Mouse (Mus musculus) left cerebral cortex, postnatal 14 days (tissue): ENCODE results near the gene 1700025C18Rik. TPM values are rescaled to one million over a fixed set of nuclear protein-coding genes. Genes with fewer than 3 reads are reported as not detected.

Experiments used
- DNase-seq, 2 experiments: peaks; one replicate each; pipeline ENCODE4 v3.0.0; 2021 to 2022; ENCODE audit warnings: low spot score in 2 of 2, mixed read lengths in 1 of 2
- intact Hi-C: fragments of 180-260 bp; cut with DNase I; formaldehyde crosslinking; loops from one replicate; pipeline ENCODE4 v1.15.1; 2025
- total RNA-seq, 2 experiments: library from RNA; stranded (reverse); gene quantifications; 2 replicates each; pipeline ENCODE4 v1.2.3; 2021

Gene 1700025C18Rik
- total RNA-seq, 2 experiments from 2014 or later: not detected

DNA sequence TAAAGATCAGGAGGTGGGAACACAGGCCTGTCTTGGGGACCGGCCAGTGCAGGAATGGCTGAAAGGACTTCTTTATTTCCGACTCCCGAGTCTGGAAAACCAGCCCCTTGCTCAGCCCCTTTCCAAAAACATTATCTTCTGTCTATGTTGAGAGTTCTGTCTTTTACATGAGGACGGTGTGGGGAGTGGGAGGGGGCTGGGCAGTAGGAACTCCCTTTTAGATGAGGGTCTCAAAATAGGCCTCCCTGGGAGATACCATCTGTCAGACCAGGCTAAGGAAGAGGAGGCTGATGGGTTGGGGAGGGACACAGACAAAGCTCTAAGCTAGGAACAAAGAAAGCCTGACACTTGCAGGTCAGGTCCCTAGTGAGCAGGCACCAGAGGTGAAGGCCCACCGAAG is 41.5 kb downstream of the 1700025C18Rik start:
- DNase-seq: no peak
- intact Hi-C loops: no loop called here

DNA sequence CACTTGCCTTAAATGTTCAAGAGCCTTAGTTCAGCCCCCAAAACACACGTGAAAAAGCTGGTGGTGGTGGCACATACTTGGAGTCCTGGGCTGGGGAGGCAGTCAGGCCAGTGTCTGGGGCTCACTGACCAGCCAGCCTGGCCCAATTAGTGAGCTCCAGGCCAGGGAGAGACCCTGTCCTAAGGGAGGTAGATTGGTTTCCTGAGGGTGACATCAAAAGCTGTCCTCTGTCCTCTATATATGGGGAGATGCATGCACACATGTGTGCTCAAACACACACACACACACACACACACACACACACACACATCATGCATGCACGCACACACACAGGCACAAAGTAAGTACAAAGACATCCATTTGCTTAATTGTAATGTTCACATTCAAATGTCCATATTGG is 46.8 kb downstream of the 1700025C18Rik start:
- no peak for DNase-seq
- intact Hi-C loops: no loop called here

DNA sequence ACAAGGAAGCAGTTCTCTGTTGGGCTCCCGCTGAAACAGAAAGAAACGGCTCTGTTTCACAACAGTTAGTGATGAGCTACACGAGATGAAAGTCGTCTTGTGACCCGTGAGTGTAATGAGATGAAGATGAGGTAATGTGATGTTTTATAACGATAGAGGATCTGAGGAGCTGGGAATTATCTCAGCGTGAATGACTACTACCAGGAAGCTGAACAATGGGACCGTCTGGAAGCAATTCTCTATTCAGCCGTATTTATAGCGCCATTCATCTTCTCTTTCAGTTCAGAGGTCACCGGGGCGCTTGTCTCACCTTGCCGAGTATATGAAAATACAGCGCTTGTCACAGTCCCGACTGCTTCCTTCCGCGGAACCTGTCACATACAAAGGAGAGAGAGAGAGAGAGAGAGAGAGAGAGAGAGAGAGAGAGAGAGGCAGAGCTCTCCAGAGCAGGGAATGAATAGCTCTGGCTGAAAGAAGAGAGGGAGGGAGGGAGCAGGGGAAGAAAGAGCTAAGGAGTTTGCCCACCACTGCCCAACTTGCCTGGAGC is 47.4 kb downstream of the 1700025C18Rik start:
- peak in 1 of 2 experiments; percentile 64 for DNase-seq
- intact Hi-C loops: no loop called here

DNA sequence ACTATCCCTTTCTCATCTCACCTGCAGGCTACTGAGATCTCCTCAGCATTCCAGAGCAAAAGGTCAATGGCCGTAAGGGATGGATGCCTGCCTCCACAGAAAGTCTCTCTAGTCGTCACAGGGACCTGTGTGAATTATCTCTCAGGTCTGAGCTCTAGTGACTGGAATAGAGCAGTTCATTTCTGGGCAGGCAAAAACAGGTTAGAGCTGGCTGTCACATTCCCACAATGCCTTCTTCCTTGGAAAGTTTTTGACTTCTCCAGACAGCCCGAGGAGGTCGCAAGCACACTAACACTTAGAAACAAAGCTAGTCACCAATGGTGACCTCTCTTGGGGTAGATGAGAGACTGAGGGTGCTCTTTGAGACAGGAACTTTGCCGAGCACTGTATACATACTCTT is 48.4 kb downstream of the 1700025C18Rik start:
- DNase-seq: no peak
- intact Hi-C loops: no loop called here

DNA sequence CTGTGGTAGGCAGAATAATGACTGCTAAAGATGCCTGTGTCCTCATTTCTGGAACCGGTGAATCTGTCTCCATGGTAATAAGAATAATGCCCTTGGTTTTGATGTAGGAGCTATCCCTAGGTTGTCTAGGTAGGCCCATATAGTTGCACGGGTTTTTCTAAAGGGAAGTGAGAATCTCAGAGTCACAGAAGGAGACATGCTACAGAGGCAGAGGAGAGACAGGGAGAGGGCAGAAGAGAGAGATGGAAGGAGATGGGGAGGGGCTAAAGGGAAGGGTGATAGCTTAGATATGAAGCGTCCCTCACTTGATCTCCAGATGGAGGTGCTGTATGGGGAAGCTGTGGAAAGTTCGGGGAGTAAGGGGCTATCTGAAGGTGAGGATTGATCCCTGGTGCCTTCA is 53.1 kb downstream of the 1700025C18Rik start:
- intact Hi-C loops: no loop called here
- DNase-seq: no peak

DNA sequence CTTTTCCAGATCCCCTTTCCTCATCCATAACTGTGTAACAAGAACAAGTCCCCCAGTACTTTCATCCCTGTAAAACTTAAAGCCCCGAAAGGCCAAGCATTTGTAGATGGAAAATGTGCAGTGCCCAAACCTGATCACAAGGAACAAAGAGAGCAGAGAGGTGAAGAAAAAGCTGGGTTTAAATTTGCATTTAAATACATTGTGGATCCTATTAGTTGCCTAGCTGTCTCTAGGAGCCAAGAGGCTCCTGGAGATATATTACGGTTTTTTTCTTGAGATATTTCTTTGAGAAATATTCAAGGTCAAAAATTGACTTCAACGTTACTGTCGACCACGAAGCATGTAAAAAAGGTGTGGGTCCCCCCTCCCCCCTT is 55.5 kb downstream of the 1700025C18Rik start:
- no peak for DNase-seq
- intact Hi-C loops: no loop called here

DNA sequence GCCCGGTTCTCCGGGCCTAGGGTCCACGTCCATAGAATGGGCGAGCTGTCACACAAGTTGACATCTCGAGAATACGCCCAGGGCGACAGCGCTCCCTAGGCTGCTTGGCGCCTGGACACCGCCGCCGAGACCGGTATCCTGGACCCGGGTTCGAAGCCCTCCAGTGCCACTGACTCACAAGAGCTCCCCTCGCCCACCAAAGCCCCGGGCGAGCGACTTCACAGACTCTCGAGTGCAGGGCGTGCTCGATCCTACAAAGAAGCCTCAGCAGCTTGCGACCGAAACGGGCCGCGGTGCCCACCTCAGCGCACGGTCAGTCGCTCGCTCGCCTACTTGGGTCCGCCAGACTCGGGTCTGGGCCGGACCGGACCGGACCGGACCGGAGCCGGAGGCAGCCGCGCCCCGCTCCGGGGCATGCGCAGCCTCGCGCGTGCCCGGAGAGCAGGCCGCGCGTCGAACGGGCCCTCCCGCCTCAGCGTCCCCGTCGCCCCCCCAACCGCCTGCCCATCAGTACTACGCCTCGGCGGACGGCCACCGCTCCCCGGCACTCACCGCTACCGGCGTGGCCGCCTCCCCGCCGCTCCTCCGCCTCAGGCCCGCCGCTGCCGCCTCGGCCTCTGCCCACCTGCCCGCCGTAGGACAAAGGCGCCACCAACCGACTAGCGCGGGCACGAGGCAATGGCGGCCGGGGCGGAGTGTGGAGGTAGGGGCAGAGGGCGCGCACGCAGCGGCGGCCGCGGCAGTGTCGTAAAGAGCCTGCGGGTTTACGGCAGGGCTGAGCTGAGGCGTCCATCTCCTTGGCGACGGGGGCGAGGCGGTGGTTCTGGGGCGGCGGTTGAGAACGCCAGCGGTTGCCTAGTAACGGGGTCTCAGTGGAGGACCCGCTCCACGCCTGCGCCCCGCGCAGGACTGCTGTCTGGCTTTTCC is 56.2 kb downstream of the 1700025C18Rik start, which contains the start of gene Ncoa5:
Ncoa5 (minus strand) TSS at position 737 of the 927 bp plus-strand sequence.
- DNase-seq: peak; percentile 97 to 98
- intact Hi-C loops: loop anchor here (5.0 kb wide), 2 partner anchors 72 to 112 kb away; partner anchors contain the start of gene Slc12a5

DNA sequence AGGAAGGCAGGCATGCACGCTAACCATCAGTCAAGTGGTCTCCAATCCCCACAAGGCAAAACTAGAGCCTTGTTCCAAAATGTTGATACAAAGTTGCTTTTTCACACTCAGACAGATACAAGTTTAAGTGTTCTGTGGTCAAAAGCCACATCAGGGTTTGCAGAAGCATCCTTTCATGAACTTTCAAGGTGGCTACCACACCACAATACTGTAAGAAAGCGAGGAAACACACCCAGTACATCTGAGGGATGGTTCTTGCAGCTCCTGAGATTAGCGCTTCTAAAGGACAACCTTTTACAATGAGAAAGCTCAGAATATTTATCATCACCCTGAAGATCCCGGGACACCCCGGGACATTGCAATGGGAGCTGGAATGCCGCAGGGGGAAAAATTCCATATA is 57.2 kb downstream of the 1700025C18Rik start:
- no peak for DNase-seq
- intact Hi-C loops: loop anchor here (5.0 kb wide), 2 partner anchors 71 to 111 kb away; partner anchors contain the start of gene Slc12a5

DNA sequence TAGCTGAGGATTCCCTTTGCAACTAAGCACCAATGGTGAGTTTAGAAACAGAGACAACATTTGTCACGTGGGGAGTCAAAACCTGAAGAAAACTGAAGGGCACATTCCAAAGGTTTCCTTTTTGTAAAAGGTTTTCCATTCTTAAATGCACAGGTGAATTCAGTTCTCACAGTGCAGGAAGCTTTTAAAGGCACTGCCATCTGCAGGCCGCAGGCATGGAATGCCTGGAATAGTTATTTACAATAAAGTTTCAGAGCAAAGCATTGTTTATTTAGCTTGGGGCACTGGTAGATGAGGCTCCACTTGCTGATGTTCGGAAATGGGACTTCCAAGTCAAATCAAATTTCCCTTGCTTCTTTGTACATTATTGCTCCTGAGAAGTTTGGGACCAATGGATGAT is 58.0 kb downstream of the 1700025C18Rik start:
- intact Hi-C loops: loop anchor here (5.0 kb wide), 2 partner anchors 70 to 110 kb away; partner anchors contain the start of gene Slc12a5
- no peak for DNase-seq

Other genes with a start within 250 kb of the 1700025C18Rik start
- gene Pltp, start 233.0 kb downstream of the 1700025C18Rik start, total RNA-seq: 10 to 100 TPM; 86.5 to 92.3 TPM
- gene Pcif1, start 211.4 kb downstream of the 1700025C18Rik start, total RNA-seq: 10 to 100 TPM; 38.7 to 41.4 TPM
- gene Zfp335, start 179.0 kb downstream of the 1700025C18Rik start, total RNA-seq: 10 to 100 TPM; 24.1 to 25.4 TPM
- gene Mmp9, start 150.0 kb downstream of the 1700025C18Rik start, total RNA-seq: 1 to 10 TPM; 1.4 to 1.9 TPM
- 100 to 1,000 TPM; 451 to 495 TPM for gene Slc12a5, start 129.9 kb downstream of the 1700025C18Rik start, total RNA-seq
- 10 to 100 TPM; 53.2 to 54.6 TPM for gene Ncoa5, start 55.9 kb downstream of the 1700025C18Rik start, total RNA-seq
- 1 to 10 TPM in 1 of 2 experiments, under 1 TPM in 1; 0.82 to 1.4 TPM for gene Cd40, start 35.1 kb downstream of the 1700025C18Rik start, total RNA-seq
- gene Cdh22, start 144.1 kb upstream of the 1700025C18Rik start, total RNA-seq: 10 to 100 TPM; 33.8 TPM
- 10 to 100 TPM; 52.1 to 55.1 TPM for gene Slc35c2, start 197.1 kb upstream of the 1700025C18Rik start, total RNA-seq
- 100 to 1,000 TPM; 137 to 156 TPM for gene Elmo2, start 235.7 kb upstream of the 1700025C18Rik start, total RNA-seq